Mouse (Mus musculus) limb, embryonic 14.5 days (tissue): Measurements from ENCODE around the gene Bud31. TPM values are rescaled to one million over a fixed set of nuclear protein-coding genes. Genes with fewer than 3 reads are reported as not detected.

Source experiments
- ATAC-seq: fragments of 200-750 bp; cut with Nextera tagmentation; 2 replicates; pipeline ENCODE4 v1.8.0; 2017; ENCODE audit warnings: low read depth, moderate number of reproducible peaks, moderate TSS enrichment; ENCODE audit not compliant: low FRiP score
- DNase-seq: peaks from one replicate; pipeline ENCODE4 v3.0.0-alpha.2; 2015; ENCODE audit warnings: low spot score
- H3K27ac ChIP-seq: fragments of 300-500 bp; sonication (generic); replicated peaks from 2 replicates; pipeline ENCODE4 v1.5.1; 2014; ENCODE audit warnings: low read depth, mild to moderate bottlenecking, low read length, moderate library complexity, mixed read lengths
- H3K27me3 ChIP-seq: fragments of 300-500 bp; sonication (generic); 2 replicates; pipeline ENCODE4 v1.6.1; 2014; ENCODE audit warnings: low read length, mixed read lengths; ENCODE audit not compliant: control insufficient read depth, insufficient read depth
- H3K36me3 ChIP-seq: fragments of 300-500 bp; sonication (generic); 2 replicates; pipeline ENCODE4 v1.6.1; 2014; ENCODE audit warnings: mild to moderate bottlenecking, low read length, moderate library complexity, mixed read lengths; ENCODE audit not compliant: control insufficient read depth, insufficient read depth
- H3K4me1 ChIP-seq: fragments of 300-500 bp; sonication (generic); 2 replicates; pipeline ENCODE4 v1.6.1; 2014; ENCODE audit warnings: antibody characterized with exemption, low read length, mixed read lengths; ENCODE audit not compliant: control insufficient read depth, insufficient read depth
- H3K4me2 ChIP-seq: fragments of 300-500 bp; sonication (generic); replicated peaks from 2 replicates; pipeline ENCODE4 v1.6.1; 2014; ENCODE audit warnings: low read depth, mild to moderate bottlenecking, low read length, moderate library complexity; ENCODE audit not compliant: severe bottlenecking
- H3K4me3 ChIP-seq: fragments of 300-500 bp; sonication (generic); replicated peaks from 2 replicates; pipeline ENCODE4 v1.5.1; 2014; ENCODE audit warnings: low read length
- H3K9ac ChIP-seq: fragments of 300-500 bp; sonication (generic); 2 replicates; pipeline ENCODE4 v1.6.1; 2014; ENCODE audit warnings: mild to moderate bottlenecking, low read depth, low read length, moderate library complexity; ENCODE audit not compliant: severe bottlenecking
- H3K9me3 ChIP-seq: fragments of 300-500 bp; sonication (generic); 2 replicates; pipeline ENCODE4 v1.6.1; 2016; ENCODE audit warnings: low read length; ENCODE audit not compliant: control insufficient read depth
- POLR2A ChIP-seq: fragments of 200-500 bp; IDR thresholded peaks from 2 replicates; pipeline ENCODE4 v1.8.0; 2012; ENCODE audit warnings: inconsistent platforms, mild to moderate bottlenecking, moderate library complexity, borderline replicate concordance; ENCODE audit not compliant: insufficient read depth, insufficient read length; ENCODE audit errors: extremely low read depth
- WGBS: fragments of 180-500 bp; shearing (Covaris S2); extraction: QIAGEN DNeasy Blood & Tissue Kit; methylation state at CpG from one replicate; pipeline ENCODE4 v1.1.7; 2014; 5-methylcytosine and 5-hydroxymethylcytosine counted together
- polyA plus RNA-seq, 2 experiments: library from polyadenylated mRNA; depleted of rRNA in 1 of 2; stranded (reverse) in 1 of 2; unstranded in 1 of 2; fragments of >200 nt; fragmentation: Nextera tagmentation in 1 of 2; extraction: Ambion mirVana in 1 of 2; gene quantifications; 2 replicates each; pipeline versions ENCODE4 v1.2.1 to v1.2.3; 2012 to 2014

The Bud31 gene
- polyA plus RNA-seq, 2 experiments: 147 to 197 TPM

- H3K36me3 ChIP-seq: peaks cover 96% of the 10 kb centered on the region
- no peak for TF ChIP-seq POLR2A
- no peak overlapping the region for H3K4me3 ChIP-seq
- ATAC-seq (no peak), DNase-seq (no peak)
- H3K4me2 ChIP-seq: no peak overlapping the region
- no peaks in the 10 kb centered on the region for H3K27me3 ChIP-seq
- no peak overlapping the region for H3K9ac ChIP-seq
- H3K4me1 ChIP-seq: no peaks in the 10 kb centered on the region
- no peaks in the 10 kb centered on the region for H3K9me3 ChIP-seq
- no peak overlapping the region for H3K27ac ChIP-seq
- 93% methylated on average over 4 of the region's 4 CpGs for WGBS
These were observed 37.5 kb upstream of the Bud31 start for GRCm38 (mm10) chr5:145102706-145103105.

GRCm38 (mm10) chr5:145104328-145104727 is 35.8 kb upstream of the Bud31 start:
- Histone ChIP-seq H3K27me3 (no peaks in the 10 kb centered on the region), H3K9ac (no peak overlapping the region), H3K27ac (no peak overlapping the region), H3K4me1 (no peaks in the 10 kb centered on the region), H3K4me3 (no peak overlapping the region), H3K9me3 (no peaks in the 10 kb centered on the region), H3K36me3 (peaks cover 95% of the 10 kb centered on the region), H3K4me2 (no peak overlapping the region)
- DNase-seq (no peak), ATAC-seq (peak; percentile 50; the same call in 1 of the 2 replicates)
- TF ChIP-seq POLR2A: no peak
- 90% methylated on average over 9 of the region's 9 CpGs for whole genome bisulfite sequencing

DNA sequence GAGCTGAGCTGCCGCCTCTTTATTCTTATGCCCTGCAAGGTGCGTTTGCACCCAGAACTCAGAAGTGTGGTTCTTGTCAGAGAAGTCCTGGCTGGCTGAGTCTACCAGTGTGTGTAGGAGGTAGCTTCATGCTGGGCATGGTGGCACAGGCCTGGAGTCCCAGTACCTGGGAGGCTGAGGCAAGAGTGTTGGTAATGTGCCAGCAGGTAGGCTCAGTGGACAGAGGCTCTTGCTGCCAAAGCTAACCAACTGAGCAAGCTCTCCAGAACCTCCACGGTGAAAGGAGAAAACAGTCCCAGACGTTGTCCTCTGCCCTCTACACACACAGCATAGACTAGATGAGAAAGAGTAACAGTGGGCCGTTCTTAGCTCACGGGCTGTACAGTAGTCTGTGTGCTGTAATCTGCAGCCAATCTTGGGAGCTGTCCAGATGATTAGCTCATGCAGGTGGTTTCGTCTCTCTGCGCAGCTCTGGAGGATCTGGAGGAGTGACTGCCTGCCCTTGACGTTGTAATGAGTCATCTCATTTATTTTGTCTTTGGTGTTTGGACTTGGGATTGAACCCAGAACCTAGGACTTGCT is 34.4 kb upstream of the Bud31 start:
- peaks cover 95% of the 10 kb centered on the region for H3K36me3 ChIP-seq

GRCm38 (mm10) chr5:145110401-145110800 is 29.8 kb upstream of the Bud31 start:
- H3K9ac ChIP-seq: no peak overlapping the region
- H3K4me1 ChIP-seq: no peaks in the 10 kb centered on the region
- H3K36me3 ChIP-seq: peaks cover 55% of the 10 kb centered on the region
- no peak overlapping the region for H3K4me2 ChIP-seq
- H3K9me3 ChIP-seq: no peaks in the 10 kb centered on the region
- no peak overlapping the region for H3K27ac ChIP-seq
- H3K4me3 ChIP-seq: no peak overlapping the region
- no peak for TF ChIP-seq POLR2A
- WGBS: 88% methylated on average over 6 of the region's 6 CpGs
- DNase-seq: no peak
- ATAC-seq: no peak
- no peaks in the 10 kb centered on the region for H3K27me3 ChIP-seq

More for the DNA sequence above, 34.4 kb upstream of the Bud31 start:
- DNase-seq (no peak), ATAC-seq (no peak)
- H3K9ac ChIP-seq: no peak overlapping the region
- no peak overlapping the region for H3K4me3 ChIP-seq
- H3K27ac ChIP-seq: no peak overlapping the region
- WGBS: 96% methylated on average over 9 of the region's 9 CpGs
- no peak overlapping the region for H3K4me2 ChIP-seq
- no peaks in the 10 kb centered on the region for H3K4me1 ChIP-seq
- no peaks in the 10 kb centered on the region for H3K9me3 ChIP-seq
- TF ChIP-seq POLR2A: no peak
- no peaks in the 10 kb centered on the region for H3K27me3 ChIP-seq

GRCm38 (mm10) chr5:145112566-145112965 is 27.6 kb upstream of the Bud31 start:
- H3K9ac ChIP-seq: no peak overlapping the region
- no peaks in the 10 kb centered on the region for H3K9me3 ChIP-seq
- DNase-seq: no peak
- no peaks in the 10 kb centered on the region for H3K27me3 ChIP-seq
- no peak overlapping the region for H3K4me2 ChIP-seq
- no peak overlapping the region for H3K27ac ChIP-seq
- no peak overlapping the region for H3K4me3 ChIP-seq
- no peak for ATAC-seq
- TF ChIP-seq POLR2A: no peak
- 75% methylated on average over 8 of the region's 8 CpGs for WGBS
- H3K4me1 ChIP-seq: peaks cover 17% of the 10 kb centered on the region
- peaks cover 33% of the 10 kb centered on the region for H3K36me3 ChIP-seq
